Mouse (Mus musculus) heart, postnatal 10 days (tissue): Measurements from ENCODE around the gene Mbd3l2. TPM values are rescaled to one million over a fixed set of nuclear protein-coding genes. Genes with fewer than 3 reads are reported as not detected.
A peak's percentile ranks its signal among the peaks of the same experiment; 100 is the strongest.
"Not testable (repeated sequence)": the region's sequence is repeated elsewhere in the genome, so short reads cannot be mapped to it uniquely, and the experiment has no call there.

Experiments used
- DNase-seq, 2 experiments: peaks; one replicate each; pipeline ENCODE4 v3.0.0; 2021
- intact Hi-C: fragments of 180-260 bp; cut with DNase I; formaldehyde crosslinking; loops from one replicate; pipeline ENCODE4 v1.15.1; 2025
- microRNA-seq, 2 experiments: library from miRNA; unstranded; fragments of <30 nt; microRNA quantifications; one replicate each; pipeline ENCODE4 v1.2.0; 2022
- total RNA-seq, 2 experiments: library from RNA; stranded (reverse); gene quantifications; 2 replicates each; pipeline ENCODE4 v1.2.3; 2021

The Mbd3l2 gene
- not detected for total RNA-seq

GRCm38 (mm10) chr9:18430354-18430753 is at the start of gene Mbd3l2:
Gene Mbd3l2, plus strand, starts transcription at chr9:18430654.
- intact Hi-C loops, result no loop called here
- DNase-seq, result no peak

- peak; percentile 44 to 54 for DNase-seq
- intact Hi-C loops, result no loop called here
These were observed 44.7 kb upstream of the Mbd3l2 start for GRCm38 (mm10) chr9:18385782-18386181.

- intact Hi-C loops, result no loop called here
- DNase-seq, result no peak
These were observed 30.8 kb upstream of the Mbd3l2 start for GRCm38 (mm10) chr9:18399629-18400028.

GRCm38 (mm10) chr9:18402895-18403294 is 27.6 kb upstream of the Mbd3l2 start, which contains the start of gene Naalad2:
Gene Naalad2, minus strand, starts transcription at chr9:18402995.
- intact Hi-C loops, DNase-seq: not testable (repeated sequence)

- intact Hi-C loops, result no loop called here
These were observed 26.3 kb upstream of the Mbd3l2 start, which contains the start of gene Ubtfl1 for GRCm38 (mm10) chr9:18404118-18404517. Gene Ubtfl1, plus strand, starts transcription at chr9:18404418.

GRCm38 (mm10) chr9:18412371-18412770 is 18.1 kb upstream of the Mbd3l2 start:
- intact Hi-C loops, DNase-seq: not testable (repeated sequence)

More at GRCm38 (mm10) chr9:18404118-18404517, 26.3 kb upstream of the Mbd3l2 start, which contains the start of gene Ubtfl1:
- no peak for DNase-seq

GRCm38 (mm10) chr9:18431687-18432086 is 1.2 kb downstream of the Mbd3l2 start:
- intact Hi-C loops, result no loop called here
- DNase-seq, result peak; percentile 6 to 14

GRCm38 (mm10) chr9:18456520-18456919 is 26.1 kb downstream of the Mbd3l2 start:
- DNase-seq, result no peak
- intact Hi-C loops, result no loop called here

GRCm38 (mm10) chr9:18467350-18467749 is 36.9 kb downstream of the Mbd3l2 start:
- intact Hi-C loops, result no loop called here

GRCm38 (mm10) chr9:18468005-18468404 is 37.6 kb downstream of the Mbd3l2 start:
- no peak for DNase-seq
- intact Hi-C loops, result no loop called here

More at GRCm38 (mm10) chr9:18467350-18467749, 36.9 kb downstream of the Mbd3l2 start:
- DNase-seq, result no peak

- DNase-seq, result peak; percentile 79 to 80
- intact Hi-C loops, result loop anchor here (5.0 kb wide), 1 partner anchor 181 kb away; the partner anchor contains the start of gene Chordc1
These were observed 43.1 kb downstream of the Mbd3l2 start for GRCm38 (mm10) chr9:18473324-18474128.

- no peak for DNase-seq
- intact Hi-C loops, result no loop called here
These were observed 47.7 kb downstream of the Mbd3l2 start, which contains the start of the genes Zfp558 and Mbd3l1 for GRCm38 (mm10) chr9:18478168-18478567. Gene Zfp558, minus strand, starts transcription at chr9:18478268. Gene Mbd3l1, plus strand, starts transcription at chr9:18478359.

Small RNA genes lying within 50 kb of the gene (microRNA-seq; reads per million reads assigned to microRNA genes)
- 0 reads per million in 2 experiments for gene Gm22854

Other genes with a start within 250 kb of the Mbd3l2 start
- 10 to 100 TPM; 39.5 to 44.8 TPM for gene Chordc1, start 138.5 kb upstream of the Mbd3l2 start, total RNA-seq
- 10 to 100 TPM; 15.9 to 16.4 TPM for gene Naalad2, start 27.7 kb upstream of the Mbd3l2 start, total RNA-seq
- not detected for gene Ubtfl1, start 26.2 kb upstream of the Mbd3l2 start, total RNA-seq
- 1 to 10 TPM; 1.9 to 2.3 TPM for gene Zfp558, start 47.6 kb downstream of the Mbd3l2 start, total RNA-seq
- gene Mbd3l1, start 47.7 kb downstream of the Mbd3l2 start, total RNA-seq, result not detected
- 1 to 10 TPM; 7.6 to 9.5 TPM for gene Muc16, start 243.9 kb downstream of the Mbd3l2 start, total RNA-seq